Mouse (Mus musculus) olfactory bulb, adult 2 months (tissue): ENCODE data around the gene Tigit. TPM values are rescaled to one million over a fixed set of nuclear protein-coding genes. Genes with fewer than 3 reads are reported as not detected.

Experiments used
- H3K27ac ChIP-seq: fragments of 200-500 bp; 2 replicates; pipeline ENCODE4 v1.5.1; 2012; ENCODE audit warnings: low read depth, low read length; ENCODE audit not compliant: insufficient read depth
- H3K4me1 ChIP-seq: fragments of 200-500 bp; 2 replicates; pipeline ENCODE4 v1.6.1; 2012; ENCODE audit warnings: low read length; ENCODE audit not compliant: control insufficient read depth, insufficient read depth
- H3K4me3 ChIP-seq: fragments of 200-500 bp; 2 replicates; pipeline ENCODE4 v1.5.1; 2012; ENCODE audit warnings: mild to moderate bottlenecking, low read depth, low read length, moderate library complexity; ENCODE audit not compliant: insufficient read depth
- CTCF ChIP-seq: fragments of 200-500 bp; IDR thresholded peaks from 2 replicates; pipeline ENCODE4 v1.5.1; 2012; ENCODE audit warnings: low read depth, mild to moderate bottlenecking, low read length, moderate library complexity; ENCODE audit not compliant: insufficient read depth
- POLR2A ChIP-seq: fragments of 200-500 bp; IDR thresholded peaks from 2 replicates; pipeline ENCODE4 v1.6.1; 2012; ENCODE audit warnings: mild to moderate bottlenecking, low read depth, low read length, moderate library complexity; ENCODE audit not compliant: insufficient read depth
- WGBS: fragments of 180-500 bp; shearing (Covaris S2); methylation state at CpG from one replicate; pipeline ENCODE4 v1.1.7; 2018; 5-methylcytosine and 5-hydroxymethylcytosine counted together
- polyA plus RNA-seq: library from polyadenylated mRNA; stranded (reverse); fragments of >200 nt; gene quantifications from 2 replicates; pipeline ENCODE4 v1.2.4, GENCODE M21; 2012; ENCODE audit warnings: low replicate concordance; ENCODE audit not compliant: missing spikeins, insufficient read depth, insufficient read length

The Tigit gene
- polyA plus RNA-seq, 1 experiment = not detected

DNA sequence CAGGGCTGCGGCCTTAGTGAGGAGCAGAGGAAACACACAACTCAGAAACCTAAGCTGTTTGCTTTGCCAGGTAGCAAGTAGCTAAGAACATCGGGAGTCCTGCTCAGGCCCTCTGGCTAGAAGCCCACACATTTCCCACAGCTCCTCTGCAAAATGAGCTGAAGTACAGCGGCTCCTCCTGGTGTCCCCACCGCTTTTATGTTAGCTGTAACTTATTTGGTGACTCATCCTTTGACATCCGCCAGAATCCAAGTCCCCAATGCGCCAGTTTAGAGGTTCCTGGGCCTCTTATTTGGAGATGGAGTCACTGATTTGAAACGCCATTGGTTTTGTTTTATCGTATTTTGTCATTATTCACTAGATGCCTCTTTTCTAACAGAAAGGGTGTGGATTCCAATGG is 36.6 kb upstream of the Tigit start:
- H3K4me1 ChIP-seq = peaks cover 4% of the 10 kb centered on the region; the same call in 1 of the 2 replicates
- no peak for TF ChIP-seq CTCF
- TF ChIP-seq POLR2A = no peak
- 91% methylated on average over 8 of the region's 8 CpGs for WGBS
- H3K4me3 ChIP-seq = no peak overlapping the region
- no peak overlapping the region for H3K27ac ChIP-seq

DNA sequence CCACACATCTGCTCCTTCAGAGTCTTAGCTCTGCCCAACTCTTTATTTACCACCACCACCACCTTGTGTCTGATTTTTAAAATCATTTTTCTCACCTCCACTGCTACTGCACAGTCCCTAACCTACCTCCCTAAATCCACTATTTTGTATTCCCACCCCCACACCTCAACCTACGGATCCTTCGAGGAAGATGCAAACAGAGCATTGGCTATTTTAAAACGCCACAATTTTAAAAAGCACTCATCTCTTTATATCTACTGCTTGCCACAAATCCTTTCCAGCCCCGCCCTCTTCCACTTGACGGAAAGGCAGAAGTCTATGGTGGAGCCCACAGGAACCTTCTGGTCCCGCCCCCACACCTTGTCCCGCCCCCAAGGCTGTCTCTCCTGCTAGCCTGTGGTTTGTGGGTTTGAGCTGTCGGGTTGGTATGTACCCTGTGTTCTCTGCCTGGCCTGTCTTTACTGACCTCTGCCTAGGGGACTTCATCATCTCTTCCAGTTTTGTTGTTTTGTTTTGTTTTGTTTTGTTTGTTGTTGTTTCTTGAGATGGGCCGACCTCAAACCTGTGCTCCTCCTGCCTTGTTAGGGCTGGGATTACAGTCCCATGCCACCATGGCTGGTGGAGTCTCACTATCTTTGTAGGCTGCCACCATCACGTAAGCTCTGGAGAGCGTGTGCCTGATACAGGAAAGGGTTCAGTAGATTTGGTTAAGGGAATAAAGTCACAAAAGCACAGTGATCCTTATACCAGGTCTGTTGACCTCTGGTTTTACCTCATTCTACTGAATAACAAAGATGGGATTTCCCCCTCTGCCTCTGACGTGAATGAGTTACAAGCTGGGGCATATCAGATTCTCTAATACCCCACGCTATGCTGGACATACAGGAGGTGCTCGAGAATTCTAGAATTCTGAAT is 35.0 kb upstream of the Tigit start:
- H3K27ac ChIP-seq = no peak overlapping the region
- TF ChIP-seq POLR2A = no peak
- TF ChIP-seq CTCF = no peak
- WGBS = 86% methylated on average over 14 of the region's 14 CpGs
- no peak overlapping the region for H3K4me3 ChIP-seq
- peaks cover 4% of the 10 kb centered on the region; the same call in 1 of the 2 replicates for H3K4me1 ChIP-seq

DNA sequence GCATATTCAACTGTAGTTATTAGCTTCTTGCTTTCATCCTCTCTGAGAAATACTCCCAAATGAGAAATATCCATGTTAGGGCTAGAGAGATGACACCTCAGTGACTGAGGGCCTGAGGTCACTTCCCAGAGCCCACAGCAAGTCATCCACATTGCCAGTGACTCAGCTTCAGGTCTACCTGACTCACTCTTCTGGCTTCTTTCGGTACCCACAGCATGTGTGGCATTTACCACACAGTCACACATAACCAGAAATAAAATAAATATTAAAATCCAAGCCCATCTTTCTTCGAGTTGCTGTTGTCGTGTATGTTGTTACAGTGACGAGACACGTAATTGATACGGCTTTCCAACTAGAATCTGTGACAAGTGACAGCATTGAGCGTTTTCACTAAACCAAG is 33.8 kb upstream of the Tigit start:
- no peak overlapping the region for H3K27ac ChIP-seq
- H3K4me1 ChIP-seq = peaks cover 4% of the 10 kb centered on the region; the same call in 1 of the 2 replicates
- H3K4me3 ChIP-seq = no peak overlapping the region
- TF ChIP-seq CTCF (no peak), POLR2A (no peak)
- WGBS = 91% methylated on average over 7 of the region's 7 CpGs

GRCm38 (mm10) chr16:43695852-43696251 is 31.9 kb upstream of the Tigit start:
- no peak overlapping the region for H3K4me3 ChIP-seq
- H3K4me1 ChIP-seq = no peaks in the 10 kb centered on the region
- 88% methylated on average over 7 of the region's 7 CpGs for WGBS
- no peak overlapping the region for H3K27ac ChIP-seq
- TF ChIP-seq POLR2A = no peak
- no peak for TF ChIP-seq CTCF

DNA sequence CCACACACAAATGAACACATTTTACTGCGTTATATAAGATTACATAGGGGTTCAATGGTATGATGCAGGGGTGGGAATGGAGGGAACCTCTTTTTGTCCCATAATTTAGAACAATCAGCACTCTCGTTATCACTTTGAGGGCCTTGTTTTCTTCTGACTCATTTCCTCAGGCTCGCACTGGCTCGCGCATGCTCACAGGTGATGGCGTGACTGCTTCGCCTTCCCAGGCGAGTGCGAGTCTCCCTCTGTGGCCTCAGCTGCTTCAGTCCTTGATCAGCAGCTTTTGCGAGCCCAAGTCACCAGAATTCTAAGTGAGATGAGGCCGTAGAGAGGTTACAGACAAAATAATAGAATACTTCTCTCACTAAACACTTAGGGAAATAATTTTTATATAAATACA is 30.2 kb upstream of the Tigit start:
- WGBS = 92% methylated on average over 11 of the region's 11 CpGs
- no peaks in the 10 kb centered on the region for H3K4me1 ChIP-seq
- TF ChIP-seq POLR2A (no peak), CTCF (no peak)
- no peak overlapping the region for H3K4me3 ChIP-seq
- H3K27ac ChIP-seq = no peak overlapping the region

- no peak overlapping the region for H3K4me3 ChIP-seq
- no peaks in the 10 kb centered on the region for H3K4me1 ChIP-seq
- WGBS = 95% methylated on average over 4 of the region's 4 CpGs
- no peak overlapping the region for H3K27ac ChIP-seq
- no peak for TF ChIP-seq CTCF
- TF ChIP-seq POLR2A = no peak
Measured at GRCm38 (mm10) chr16:43692611-43693010, 28.7 kb upstream of the Tigit start.

GRCm38 (mm10) chr16:43691741-43692140 is 27.8 kb upstream of the Tigit start:
- no peaks in the 10 kb centered on the region for H3K4me1 ChIP-seq
- H3K4me3 ChIP-seq = no peak overlapping the region
- 96% methylated on average over 5 of the region's 5 CpGs for WGBS
- TF ChIP-seq POLR2A (no peak), CTCF (no peak)
- H3K27ac ChIP-seq = no peak overlapping the region

GRCm38 (mm10) chr16:43690912-43691311 is 27.0 kb upstream of the Tigit start:
- Histone ChIP-seq H3K27ac (no peak overlapping the region), H3K4me1 (no peaks in the 10 kb centered on the region), H3K4me3 (no peak overlapping the region)
- TF ChIP-seq CTCF (no peak), POLR2A (no peak)
- WGBS = 79% methylated on average over 2 of the region's 2 CpGs

DNA sequence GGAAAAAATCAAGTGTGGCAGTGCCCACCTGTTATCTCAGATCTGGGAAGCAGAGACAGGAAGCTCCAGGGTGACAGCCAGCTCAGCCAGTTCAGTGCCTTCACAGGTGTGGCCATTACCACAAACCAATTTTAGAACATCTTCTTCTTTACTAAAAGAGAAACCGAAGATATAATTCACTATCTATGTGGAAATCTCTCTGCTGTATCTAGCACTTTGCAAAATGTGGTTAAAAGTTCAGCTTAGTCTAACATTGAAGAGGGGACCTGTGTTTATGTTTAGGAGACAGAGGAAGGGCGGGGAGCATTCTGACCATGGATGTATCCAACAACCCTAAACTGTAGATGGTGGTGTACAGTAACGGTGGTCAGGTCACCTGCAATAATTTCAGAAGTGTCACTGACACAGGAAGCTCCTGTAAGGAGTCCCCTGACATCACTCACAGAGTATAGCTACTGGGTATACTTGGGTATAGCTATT is 26.3 kb upstream of the Tigit start:
- WGBS = 93% methylated on average over 3 of the region's 3 CpGs
- Histone ChIP-seq H3K27ac (no peak overlapping the region), H3K4me1 (no peaks in the 10 kb centered on the region), H3K4me3 (no peak overlapping the region)
- TF ChIP-seq POLR2A = no peak
- no peak for TF ChIP-seq CTCF

- H3K4me1 ChIP-seq = no peaks in the 10 kb centered on the region
- TF ChIP-seq POLR2A (no peak), CTCF (no peak)
- H3K4me3 ChIP-seq = no peak overlapping the region
- no peak overlapping the region for H3K27ac ChIP-seq
- 79% methylated on average over 2 of the region's 2 CpGs for WGBS
Measured at GRCm38 (mm10) chr16:43687968-43688367, 24.0 kb upstream of the Tigit start.
